Mouse (Mus musculus) stomach, embryonic 16.5 days (tissue): ENCODE results near the gene C2cd4b. TPM values are rescaled to one million over a fixed set of nuclear protein-coding genes. Genes with fewer than 3 reads are reported as not detected.
"Not testable (repeated sequence)": the region's sequence is repeated elsewhere in the genome, so short reads cannot be mapped to it uniquely, and the experiment has no call there.

Experiments used
- ATAC-seq: fragments of 200-750 bp; cut with Nextera tagmentation; 2 replicates; pipeline ENCODE4 v1.8.0; 2017; ENCODE audit warnings: moderate number of reproducible peaks, moderate TSS enrichment; ENCODE audit not compliant: insufficient read depth, low FRiP score
- H3K27ac ChIP-seq: fragments of 300-500 bp; sonication (generic); 2 replicates; pipeline ENCODE4 v1.5.1; 2014; ENCODE audit warnings: low read length
- H3K27me3 ChIP-seq: fragments of 300-500 bp; sonication (generic); 2 replicates; pipeline ENCODE4 v1.6.1; 2014; ENCODE audit warnings: low read length, control low read depth, mixed read lengths; ENCODE audit not compliant: control insufficient read depth, insufficient read depth
- H3K36me3 ChIP-seq: fragments of 300-500 bp; sonication (generic); 2 replicates; pipeline ENCODE4 v1.6.1; 2014; ENCODE audit warnings: low read length; ENCODE audit not compliant: control insufficient read depth, insufficient read depth
- H3K4me1 ChIP-seq: fragments of 300-500 bp; sonication (generic); 2 replicates; pipeline ENCODE4 v1.6.1; 2014; ENCODE audit warnings: low read length, control low read depth, mixed read lengths; ENCODE audit not compliant: control insufficient read depth, insufficient read depth
- H3K4me2 ChIP-seq: fragments of 300-500 bp; sonication (generic); 2 replicates; pipeline ENCODE4 v1.6.1; 2014; ENCODE audit warnings: low read depth, low read length, mixed read lengths
- H3K4me3 ChIP-seq: fragments of 300-500 bp; sonication (generic); replicated peaks from 2 replicates; pipeline ENCODE4 v1.5.1; 2014; ENCODE audit warnings: mild to moderate bottlenecking, low read length
- H3K9ac ChIP-seq: fragments of 300-500 bp; sonication (generic); 2 replicates; pipeline ENCODE4 v1.6.1; 2014; ENCODE audit warnings: low read length
- H3K9me3 ChIP-seq: fragments of 300-500 bp; sonication (generic); replicated peaks from 2 replicates; pipeline ENCODE4 v1.6.1; 2016; ENCODE audit warnings: low read length, control low read depth; ENCODE audit not compliant: control insufficient read depth
- WGBS: fragments of 180-500 bp; shearing (Covaris S2); extraction: QIAGEN DNeasy Blood & Tissue Kit; methylation state at CpG from one replicate; pipeline ENCODE4 v1.1.7; 2014; 5-methylcytosine and 5-hydroxymethylcytosine counted together
- polyA plus RNA-seq: library from polyadenylated mRNA; unstranded; fragments of >200 nt; fragmentation: Nextera tagmentation; extraction: Ambion mirVana; gene quantifications from 2 replicates; pipeline ENCODE4 v1.2.1, GENCODE M21; 2015

Gene C2cd4b
- polyA plus RNA-seq, 1 experiment from 2014 or later, result not detected

DNA sequence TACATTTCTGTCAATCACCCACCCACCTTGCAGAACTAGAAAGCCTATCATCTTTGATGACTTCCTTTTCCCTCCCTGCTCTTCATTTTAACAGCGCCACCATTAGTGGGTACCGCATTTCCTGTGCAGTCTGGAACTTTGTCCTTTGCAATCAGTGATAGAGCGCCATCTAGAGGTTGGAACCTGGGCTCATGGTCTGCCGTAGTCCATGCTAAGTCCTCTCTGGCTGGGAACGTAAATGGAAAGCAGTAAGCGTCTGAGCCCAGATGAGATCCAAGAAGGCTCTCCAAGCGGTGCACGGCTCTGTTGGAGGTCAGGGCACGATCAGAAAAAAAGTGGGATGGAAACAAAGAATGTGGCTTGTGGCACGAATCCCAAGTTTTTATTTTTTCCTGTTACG is 23.8 kb upstream of the C2cd4b start:
- Histone ChIP-seq H3K4me3 (no peak overlapping the region), H3K4me1 (no peaks in the 10 kb centered on the region), H3K4me2 (no peak overlapping the region), H3K27me3 (no peaks in the 10 kb centered on the region), H3K27ac (no peak overlapping the region), H3K36me3 (no peaks in the 10 kb centered on the region), H3K9me3 (no peaks in the 10 kb centered on the region), H3K9ac (no peak overlapping the region)
- WGBS, result 48% methylated on average over 11 of the region's 11 CpGs
- no peak for ATAC-seq

DNA sequence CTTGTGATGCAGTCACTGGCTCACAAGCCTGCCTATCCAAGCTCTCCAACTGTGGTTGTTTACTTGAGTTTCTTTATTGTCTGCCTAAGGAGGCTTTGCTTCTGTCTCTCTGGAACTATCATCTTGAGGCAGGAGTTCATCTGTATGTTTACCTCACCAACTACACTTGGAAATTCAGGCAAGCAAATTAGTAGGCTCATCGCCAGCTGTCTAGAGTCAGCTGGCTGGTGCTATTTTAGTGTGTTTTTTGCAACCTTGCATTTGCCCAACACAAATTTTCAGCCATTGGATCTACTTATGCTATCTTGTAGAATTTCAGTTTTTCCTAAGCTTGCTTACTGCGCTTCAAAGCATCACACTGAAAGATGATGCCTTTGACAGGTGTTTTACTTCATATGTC is 18.0 kb upstream of the C2cd4b start:
- no peak for ATAC-seq
- H3K4me3 ChIP-seq, result no peak overlapping the region
- H3K36me3 ChIP-seq, result no peaks in the 10 kb centered on the region
- no peak overlapping the region for H3K9ac ChIP-seq
- no peak overlapping the region for H3K4me2 ChIP-seq
- H3K4me1 ChIP-seq, result no peaks in the 10 kb centered on the region
- no peak overlapping the region for H3K27ac ChIP-seq
- H3K9me3 ChIP-seq, result no peaks in the 10 kb centered on the region
- 87% methylated on average over 2 of the region's 2 CpGs for whole genome bisulfite sequencing
- no peaks in the 10 kb centered on the region for H3K27me3 ChIP-seq

DNA sequence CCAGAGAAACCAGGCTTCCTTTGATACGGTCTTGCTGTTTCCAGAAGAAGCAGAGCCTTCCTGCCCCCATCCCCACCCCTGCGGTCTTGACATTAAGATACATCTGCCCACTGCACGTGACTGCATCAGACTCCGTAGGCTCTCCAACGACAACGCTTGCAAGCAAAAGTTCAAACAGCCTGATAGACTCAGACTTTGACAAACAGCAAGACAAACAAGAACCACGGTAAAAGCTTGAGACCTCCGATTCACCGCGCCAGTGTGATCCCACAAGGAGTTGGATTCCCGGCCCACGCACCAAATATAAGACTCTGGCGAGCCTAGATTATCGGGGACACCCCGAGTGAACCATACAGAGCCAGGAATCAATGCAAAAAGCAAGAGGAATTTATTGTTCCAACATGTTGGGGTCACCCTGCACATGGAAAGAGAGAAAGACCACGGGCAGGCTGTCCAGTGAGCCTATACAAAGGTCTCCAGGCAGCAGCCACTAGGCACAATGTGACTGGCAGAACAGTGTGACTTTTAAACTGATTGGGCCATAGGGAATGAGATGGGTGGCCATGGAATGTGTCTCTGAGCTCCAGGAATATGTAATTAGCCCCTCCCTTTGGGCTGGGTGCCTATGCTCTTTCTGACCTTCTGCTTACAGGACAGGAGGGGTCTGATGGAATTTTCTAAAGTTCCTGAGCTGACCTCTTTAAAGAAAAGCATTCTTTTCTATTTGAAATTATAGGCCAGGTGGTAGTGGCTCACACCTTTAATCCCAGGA is 5.6 kb upstream of the C2cd4b start:
- Histone ChIP-seq H3K36me3 (no peaks in the 10 kb centered on the region), H3K27ac (no peak overlapping the region), H3K4me3 (no peak overlapping the region), H3K27me3 (no peaks in the 10 kb centered on the region), H3K9me3 (no peaks in the 10 kb centered on the region), H3K9ac (no peak overlapping the region), H3K4me2 (no peak overlapping the region), H3K4me1 (no peaks in the 10 kb centered on the region)
- WGBS, result 69% methylated on average over 16 of the region's 16 CpGs
- no peak for ATAC-seq

DNA sequence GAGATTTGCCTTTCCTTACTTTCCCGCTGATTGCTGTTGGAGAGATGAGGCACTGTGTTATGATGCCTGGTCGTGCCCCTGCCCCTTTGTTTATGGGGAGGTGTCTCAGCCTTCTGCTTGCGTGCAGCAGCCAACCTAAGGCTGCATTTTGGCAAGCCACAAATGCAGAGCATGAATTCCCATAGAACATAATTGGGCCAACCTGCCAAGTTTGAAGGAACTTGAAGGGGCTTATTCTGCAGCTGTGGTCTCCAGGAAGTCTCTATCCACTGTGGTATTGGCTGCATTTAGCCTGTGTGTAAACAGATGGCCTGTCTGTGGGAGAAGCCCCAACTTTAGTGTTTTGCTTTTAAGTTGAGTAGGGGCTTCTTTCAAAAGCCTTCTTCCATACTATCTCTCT is 4.5 kb upstream of the C2cd4b start:
- no peak overlapping the region for H3K4me2 ChIP-seq
- H3K27ac ChIP-seq, result no peak overlapping the region
- peaks cover 10% of the 10 kb centered on the region; the same call in 1 of the 2 replicates for H3K27me3 ChIP-seq
- H3K9ac ChIP-seq, result no peak overlapping the region
- no peak overlapping the region for H3K4me3 ChIP-seq
- ATAC-seq, result no peak
- H3K9me3 ChIP-seq, result no peaks in the 10 kb centered on the region
- peaks cover 3% of the 10 kb centered on the region; the same call in 1 of the 2 replicates for H3K4me1 ChIP-seq
- 67% methylated on average over 3 of the region's 3 CpGs for WGBS
- H3K36me3 ChIP-seq, result no peaks in the 10 kb centered on the region

DNA sequence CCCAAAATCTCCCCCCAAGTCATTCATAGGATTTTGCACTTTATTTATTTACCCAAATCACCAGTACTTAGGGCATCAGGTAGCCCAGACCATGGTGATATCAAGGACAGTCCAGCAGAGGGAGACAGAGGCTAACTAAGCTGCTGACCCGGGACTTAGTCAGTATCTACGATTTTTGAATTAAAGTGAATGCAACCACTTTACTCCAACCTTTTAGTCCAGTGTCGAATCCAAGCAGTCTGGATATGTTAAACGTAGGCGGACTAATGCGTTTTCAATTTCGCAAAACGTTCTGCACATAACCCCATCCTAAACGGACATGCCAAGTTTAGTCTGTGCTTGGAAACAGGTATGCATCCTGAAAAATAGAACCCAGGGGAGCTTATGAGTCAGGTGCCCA is 551 bp upstream of the C2cd4b start:
- no peaks in the 10 kb centered on the region for H3K36me3 ChIP-seq
- H3K27me3 ChIP-seq, result peaks cover 14% of the 10 kb centered on the region; the same call in 1 of the 2 replicates
- H3K4me2 ChIP-seq, result peak overlapping the region; percentile 84
- no peak overlapping the region for H3K9ac ChIP-seq
- H3K4me1 ChIP-seq, result peaks cover 3% of the 10 kb centered on the region
- H3K9me3 ChIP-seq, result no peaks in the 10 kb centered on the region
- WGBS, result 5% methylated on average over 9 of the region's 9 CpGs
- no peak overlapping the region for H3K27ac ChIP-seq
- H3K4me3 ChIP-seq, result peak overlapping the region; percentile 58
- no peak for ATAC-seq

DNA sequence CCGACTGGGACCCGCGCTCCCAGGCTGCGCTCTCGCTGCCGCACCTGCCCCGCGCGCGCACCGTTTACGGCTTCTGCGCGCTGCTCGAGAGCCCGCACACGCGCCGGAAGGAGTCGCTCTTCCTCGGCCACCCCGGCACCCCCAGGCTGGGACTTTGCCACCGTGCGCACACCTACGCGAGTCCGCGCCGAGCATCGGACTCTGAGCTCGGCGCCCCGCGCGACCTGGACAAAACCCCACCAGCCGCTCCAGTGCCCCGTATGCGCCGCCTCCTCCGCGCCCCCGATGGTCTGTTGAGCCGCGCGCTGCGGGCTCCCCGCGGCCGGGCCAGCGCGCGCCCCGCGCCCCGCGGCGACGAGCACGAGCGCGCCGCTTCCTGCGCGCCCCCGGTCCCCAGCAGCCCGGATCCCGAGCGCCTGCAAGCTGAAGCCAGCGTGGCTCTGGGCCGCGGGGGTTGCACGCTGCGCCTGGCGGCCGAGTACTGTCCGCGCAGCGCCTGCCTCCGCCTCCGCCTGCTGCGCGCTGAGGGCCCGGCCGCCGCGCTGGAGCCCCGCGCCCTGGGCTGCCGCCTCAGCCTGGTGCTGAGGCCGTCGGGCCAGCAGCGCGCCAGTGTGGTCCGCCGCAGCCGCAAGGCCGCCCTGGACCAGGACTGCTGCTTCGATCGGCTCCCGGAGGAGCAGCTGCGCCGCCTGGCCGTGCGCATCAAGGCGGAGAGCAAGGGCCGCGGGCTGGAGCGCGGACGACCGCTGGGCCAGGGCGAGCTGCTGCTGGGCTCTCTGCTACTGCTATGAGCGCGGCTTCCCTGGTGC is 923 bp downstream of the C2cd4b start:
- under 1% methylated on average over 92 of the region's 114 CpGs for WGBS
- H3K4me1 ChIP-seq, H3K27ac ChIP-seq, H3K36me3 ChIP-seq, H3K9me3 ChIP-seq: not testable (repeated sequence)
- peak overlapping the region; percentile 58 for H3K4me3 ChIP-seq
- H3K27me3 ChIP-seq, result peaks cover 14% of the 10 kb centered on the region; the same call in 1 of the 2 replicates
- peak overlapping the region; percentile 84 for H3K4me2 ChIP-seq
- H3K9ac ChIP-seq, result peak overlapping the region; percentile 74
- peak; percentile 86 for ATAC-seq

DNA sequence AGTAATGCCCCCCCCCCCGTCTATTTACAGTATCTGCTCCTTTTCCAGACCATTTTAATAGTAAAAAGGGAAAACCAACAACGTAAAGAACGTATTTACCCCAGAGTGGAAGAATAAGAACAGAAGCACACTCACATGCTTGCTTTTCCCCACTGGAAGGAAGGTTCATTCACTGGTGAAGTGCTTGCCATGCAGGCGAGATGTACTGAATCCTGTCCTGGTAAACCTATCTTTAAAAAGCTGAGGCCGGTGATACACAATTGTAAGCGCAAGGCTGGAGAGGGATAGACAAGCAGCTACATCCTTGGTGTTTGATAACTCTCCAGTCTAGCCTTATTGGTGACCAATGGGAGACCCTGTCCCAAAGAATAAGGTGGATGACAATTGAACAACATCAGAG is 1.8 kb downstream of the C2cd4b start:
- peaks cover 3% of the 10 kb centered on the region for H3K4me1 ChIP-seq
- no peaks in the 10 kb centered on the region for H3K36me3 ChIP-seq
- peak overlapping the region; percentile 58 for H3K4me3 ChIP-seq
- peak overlapping the region; percentile 84 for H3K4me2 ChIP-seq
- H3K9me3 ChIP-seq, result no peaks in the 10 kb centered on the region
- no peak overlapping the region for H3K27ac ChIP-seq
- H3K27me3 ChIP-seq, result peaks cover 14% of the 10 kb centered on the region; the same call in 1 of the 2 replicates
- 73% methylated on average over 6 of the region's 6 CpGs for WGBS
- H3K9ac ChIP-seq, result no peak overlapping the region; the same call in 1 of the 2 replicates
- ATAC-seq, result no peak

DNA sequence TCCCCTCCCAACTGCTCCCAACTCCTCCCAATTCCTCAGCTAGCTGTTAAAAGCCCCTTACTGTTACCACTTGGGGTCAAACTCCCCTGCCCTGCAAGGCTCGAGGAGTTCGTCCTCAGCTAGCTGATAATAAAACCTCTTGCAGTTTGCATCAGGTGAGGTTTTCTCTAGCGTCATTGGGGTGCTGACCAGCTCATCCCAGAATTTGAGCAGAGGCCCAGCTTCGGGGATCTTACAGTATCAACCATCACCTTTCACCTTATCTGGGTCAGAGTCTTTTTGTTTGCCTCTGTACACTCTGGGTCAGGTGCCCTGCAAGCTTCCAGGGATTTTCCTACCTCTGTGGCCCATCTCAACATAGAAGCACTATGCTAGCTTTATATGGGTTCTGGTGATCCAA is 4.1 kb downstream of the C2cd4b start:
- Histone ChIP-seq H3K4me1 (peaks cover 5% of the 10 kb centered on the region), H3K4me3 (no peak overlapping the region), H3K27ac (no peak overlapping the region), H3K4me2 (no peak overlapping the region), H3K9me3 (no peaks in the 10 kb centered on the region), H3K36me3 (no peaks in the 10 kb centered on the region), H3K27me3 (peaks cover 14% of the 10 kb centered on the region; the same call in 1 of the 2 replicates), H3K9ac (no peak overlapping the region)
- 77% methylated on average over 4 of the region's 4 CpGs for WGBS
- ATAC-seq, result no peak

DNA sequence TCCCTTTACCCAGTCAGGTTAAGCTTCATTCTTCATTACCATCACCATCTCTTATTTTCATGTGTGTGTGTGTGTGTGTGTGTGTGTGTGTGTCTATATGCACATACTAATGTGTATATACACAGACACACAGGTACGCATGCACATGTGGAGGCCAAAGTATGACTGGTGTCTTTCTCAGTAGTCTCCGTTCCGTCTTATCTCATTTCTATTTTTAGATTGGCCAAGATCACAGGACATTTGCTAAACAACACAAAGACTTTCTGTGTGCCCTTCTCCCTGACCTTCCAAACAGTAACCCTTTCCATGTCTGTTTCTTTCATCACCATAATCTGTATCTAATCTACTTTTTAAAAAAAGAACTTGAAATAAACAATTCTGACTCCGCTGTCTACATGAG is 7.2 kb downstream of the C2cd4b start:
- Histone ChIP-seq H3K4me1 (peaks cover 2% of the 10 kb centered on the region; the same call in 1 of the 2 replicates), H3K27ac (no peak overlapping the region), H3K9me3 (no peaks in the 10 kb centered on the region), H3K27me3 (no peaks in the 10 kb centered on the region), H3K4me3 (no peak overlapping the region), H3K36me3 (no peaks in the 10 kb centered on the region), H3K4me2 (no peak overlapping the region), H3K9ac (no peak overlapping the region)
- no peak for ATAC-seq
- 68% methylated on average over 4 of the region's 4 CpGs for WGBS
